Mouse (Mus musculus) mesoderm, embryonic 11.5 days (tissue): ENCODE data around the gene Lypla2.

Experiments
- DNase-seq: peaks from one replicate; pipeline ENCODE4 v3.0.0-alpha.2; 2012; ENCODE audit warnings: low read depth, low spot score

The Lypla2 gene

GRCm38 (mm10) chr4:135920304-135921241, 51.9 kb downstream of the Lypla2 start, which contains the start of gene Fuca1:
Gene Fuca1 (plus strand): TSS chr4:135920735.
- DNase-seq = peak; percentile 97

GRCm38 (mm10) chr4:135919280-135919639, 53.2 kb downstream of the Lypla2 start:
- no peak for DNase-seq

- DNase-seq = no peak
Observed at GRCm38 (mm10) chr4:135918635-135919279, 53.7 kb downstream of the Lypla2 start.
